Mouse (Mus musculus): Measurements from ENCODE around the gene Scd2. TPM values are rescaled to one million over a fixed set of nuclear protein-coding genes. Genes with fewer than 3 reads are reported as not detected.
"Not testable (repeated sequence)": the region's sequence is repeated elsewhere in the genome, so short reads cannot be mapped to it uniquely, and the experiment has no call there.

Gene Scd2
- polyA plus RNA-seq, 1 experiment from 2014 or later, result 130 TPM

DNA sequence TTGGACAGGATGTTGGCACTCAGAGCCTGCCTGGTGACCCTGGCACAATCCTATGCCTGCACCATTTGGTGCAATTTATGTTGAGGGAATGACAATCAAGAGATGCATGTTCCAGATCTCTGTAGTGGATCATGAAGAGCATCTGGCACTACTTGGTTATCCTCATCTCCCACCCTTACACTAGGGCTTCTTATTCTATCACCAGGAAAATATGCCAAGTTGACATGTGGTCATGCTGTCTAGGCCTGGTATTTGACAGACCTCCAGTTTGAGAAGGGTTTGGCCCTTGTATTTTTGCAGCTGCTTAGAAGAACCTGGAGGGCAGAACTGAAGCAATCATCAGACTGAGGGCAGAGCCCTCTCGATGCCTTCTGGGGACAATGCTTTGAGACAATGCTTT is 18.1 kb upstream of the Scd2 start:
- Histone ChIP-seq H3K4me2 (no peak overlapping the region), H3K4me1 (peaks cover 26% of the 10 kb centered on the region), H3K9me3 (no peaks in the 10 kb centered on the region), H3K27ac (replicated peaks) (no peak overlapping the region), H3K9ac (no peak overlapping the region), H3K36me3 (no peaks in the 10 kb centered on the region), H3K27me3 (replicated peaks) (no peaks in the 10 kb centered on the region), H3K4me3 (no peak overlapping the region)
- ATAC-seq (ENCODE audit: extremely low read depth, insufficient number of reproducible peaks, low FRiP score, low TSS enrichment), result no peak
- WGBS, result 77% methylated on average over 1 of the region's 1 CpGs

DNA sequence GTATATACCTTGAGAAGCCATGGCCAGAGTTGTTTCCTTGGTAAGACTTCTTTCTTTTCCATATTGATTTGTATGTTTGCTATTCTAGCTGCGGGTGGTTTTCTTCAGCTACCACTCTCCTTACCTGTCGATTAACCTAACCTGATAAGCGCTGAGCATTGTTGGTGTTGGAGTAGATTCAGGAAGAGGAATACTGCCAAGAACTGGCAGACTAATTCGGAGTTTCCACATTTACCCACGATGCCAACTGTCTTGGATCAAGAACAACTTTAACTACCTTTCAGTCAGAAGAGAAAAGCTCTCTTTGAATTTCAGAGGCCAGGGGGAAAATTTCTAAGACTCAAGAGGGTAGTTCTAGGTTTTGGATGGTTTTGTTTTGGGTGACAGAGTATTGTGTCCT is 16.6 kb upstream of the Scd2 start:
- H3K27ac ChIP-seq (replicated peaks), result no peak overlapping the region
- no peak for ATAC-seq (ENCODE audit: extremely low read depth, insufficient number of reproducible peaks, low FRiP score, low TSS enrichment)
- 63% methylated on average over 5 of the region's 5 CpGs for WGBS

DNA sequence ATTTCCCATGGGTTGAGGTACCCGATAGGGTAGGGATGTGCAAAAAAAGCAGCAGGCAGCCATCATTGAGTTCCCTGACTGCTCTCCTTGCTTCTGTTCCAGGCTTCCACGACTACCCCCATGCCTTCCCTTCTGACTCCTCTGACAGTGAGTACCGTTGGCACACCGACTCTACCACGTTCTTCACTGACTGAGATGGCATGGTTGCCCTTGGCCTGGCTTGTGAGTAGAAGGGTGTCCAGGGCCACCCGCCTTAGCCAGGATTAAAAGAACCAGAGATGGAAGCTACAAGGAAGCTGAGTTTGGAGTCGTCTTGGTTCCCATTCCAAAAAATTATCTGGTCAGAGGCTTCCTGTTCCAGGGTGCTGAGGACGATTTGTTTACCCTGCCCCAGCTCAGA is 15.5 kb upstream of the Scd2 start:
- Histone ChIP-seq H3K9ac (no peak overlapping the region), H3K36me3 (no peaks in the 10 kb centered on the region), H3K4me2 (no peak overlapping the region), H3K4me1 (peaks cover 51% of the 10 kb centered on the region), H3K9me3 (no peaks in the 10 kb centered on the region), H3K4me3 (no peak overlapping the region), H3K27me3 (replicated peaks) (no peaks in the 10 kb centered on the region), H3K27ac (replicated peaks) (no peak overlapping the region)
- 79% methylated on average over 8 of the region's 8 CpGs for WGBS
- ATAC-seq (ENCODE audit: extremely low read depth, insufficient number of reproducible peaks, low FRiP score, low TSS enrichment), result no peak

More for the DNA sequence above, 16.6 kb upstream of the Scd2 start:
- Histone ChIP-seq H3K9ac (no peak overlapping the region), H3K9me3 (no peaks in the 10 kb centered on the region), H3K4me1 (peaks cover 41% of the 10 kb centered on the region), H3K4me2 (no peak overlapping the region), H3K27me3 (replicated peaks) (no peaks in the 10 kb centered on the region), H3K4me3 (no peak overlapping the region), H3K36me3 (no peaks in the 10 kb centered on the region)

DNA sequence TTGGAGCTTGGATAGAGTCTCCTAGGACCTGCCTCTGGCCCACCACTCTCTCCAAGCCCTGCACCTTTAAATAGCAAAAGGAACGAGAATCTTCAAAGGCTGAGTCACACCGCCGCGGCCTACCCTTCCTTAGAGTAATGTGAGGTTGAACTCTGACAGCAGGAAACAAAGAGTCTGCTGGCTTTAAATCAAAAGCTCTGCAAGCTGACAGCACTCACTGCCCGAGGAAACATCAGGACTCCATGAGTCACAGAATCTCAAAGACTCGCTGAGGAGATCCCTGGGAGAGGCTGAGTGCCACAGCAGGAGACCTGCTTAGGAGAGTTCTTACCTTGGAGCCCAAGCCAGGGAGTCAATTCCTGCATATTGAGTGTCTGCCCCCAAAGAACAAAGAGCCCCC is 12.7 kb upstream of the Scd2 start:
- Histone ChIP-seq H3K4me3 (no peak overlapping the region), H3K4me1 (peaks cover 70% of the 10 kb centered on the region), H3K9me3 (no peaks in the 10 kb centered on the region), H3K36me3 (no peaks in the 10 kb centered on the region), H3K4me2 (peak overlapping the region; percentile 28), H3K9ac (peak overlapping the region; percentile 48), H3K27ac (replicated peaks) (peak overlapping the region; percentile 79), H3K27me3 (replicated peaks) (no peaks in the 10 kb centered on the region)
- ATAC-seq (ENCODE audit: extremely low read depth, insufficient number of reproducible peaks, low FRiP score, low TSS enrichment), result no peak
- WGBS, result 4% methylated on average over 6 of the region's 6 CpGs

DNA sequence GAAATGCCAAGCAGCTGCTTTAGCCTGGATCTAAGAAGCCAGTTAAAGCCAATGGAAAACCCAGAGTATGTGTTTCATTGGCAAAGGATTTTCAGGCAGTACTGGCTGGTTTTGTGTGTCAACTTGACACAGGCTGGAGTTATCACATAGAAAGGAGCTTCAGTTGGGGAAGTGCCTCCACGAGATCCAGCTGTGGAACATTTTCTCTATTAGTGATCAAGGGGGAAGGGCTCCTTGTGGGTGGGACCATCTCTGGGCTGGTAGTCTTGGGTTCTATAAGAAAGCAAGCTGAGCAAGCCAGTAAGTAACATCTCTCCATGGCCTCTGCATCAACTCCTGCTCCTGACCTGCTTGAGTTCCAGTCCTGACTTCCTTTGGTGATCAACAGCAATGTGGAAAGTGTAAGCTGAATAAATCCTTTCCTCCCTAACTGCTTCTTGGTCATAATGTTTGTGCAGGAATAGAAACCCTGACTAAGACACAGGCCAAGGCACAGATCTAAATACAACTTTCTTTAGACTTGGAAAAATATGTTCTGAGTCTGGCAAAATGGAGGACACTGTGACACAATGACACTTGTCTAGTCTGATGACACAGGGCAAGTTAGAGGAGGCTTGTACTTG is 11.5 kb upstream of the Scd2 start:
- H3K27me3 ChIP-seq (replicated peaks); H3K9ac ChIP-seq; H3K36me3 ChIP-seq; H3K9me3 ChIP-seq; H3K4me2 ChIP-seq; ATAC-seq (ENCODE audit: extremely low read depth, insufficient number of reproducible peaks, low FRiP score, low TSS enrichment); H3K4me3 ChIP-seq: not testable (repeated sequence)
- WGBS, result 50% methylated on average over 1 of the region's 1 CpGs
- H3K4me1 ChIP-seq, result peaks cover 70% of the 10 kb centered on the region
- H3K27ac ChIP-seq (replicated peaks), result peak overlapping the region; percentile 79

DNA sequence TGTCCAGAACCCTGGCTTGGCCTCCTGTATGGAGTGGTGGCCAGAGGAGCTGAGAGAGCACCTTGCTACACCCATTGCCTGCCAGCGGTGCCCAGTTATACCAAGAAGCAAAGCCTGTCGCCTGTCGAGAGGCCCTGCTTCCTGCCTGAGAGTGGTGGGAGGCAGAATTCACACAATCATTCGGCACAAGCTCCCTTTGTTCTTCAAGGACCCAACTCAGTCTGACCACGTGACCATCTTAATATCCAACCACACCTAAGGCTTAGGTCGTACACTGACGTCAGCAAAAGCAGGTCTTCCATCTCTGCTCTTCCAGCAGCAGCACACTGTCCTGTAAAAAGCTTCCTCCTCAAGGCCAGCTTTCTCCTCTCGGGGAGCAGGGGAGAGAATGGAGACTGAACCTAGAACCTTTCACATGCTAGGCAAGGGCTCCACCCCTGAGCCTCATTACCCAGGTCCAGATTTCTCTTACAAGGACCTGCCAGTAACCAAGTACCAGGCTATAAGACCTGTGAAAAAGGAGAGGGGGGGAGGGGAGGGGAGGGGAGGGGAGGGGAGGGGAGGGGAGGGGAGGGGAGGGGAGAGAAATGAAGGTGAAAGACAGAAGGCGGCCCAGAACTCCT is 10.8 kb upstream of the Scd2 start:
- H3K4me1 ChIP-seq, result peaks cover 72% of the 10 kb centered on the region
- H3K36me3 ChIP-seq, result no peaks in the 10 kb centered on the region
- H3K4me2 ChIP-seq, result no peak overlapping the region
- no peak overlapping the region for H3K9ac ChIP-seq
- no peaks in the 10 kb centered on the region for H3K27me3 ChIP-seq (replicated peaks)
- no peak for ATAC-seq (ENCODE audit: extremely low read depth, insufficient number of reproducible peaks, low FRiP score, low TSS enrichment)
- no peak overlapping the region for H3K4me3 ChIP-seq
- 32% methylated on average over 9 of the region's 9 CpGs for WGBS
- H3K9me3 ChIP-seq, result no peaks in the 10 kb centered on the region
- peak overlapping the region; percentile 97 for H3K27ac ChIP-seq (replicated peaks)

DNA sequence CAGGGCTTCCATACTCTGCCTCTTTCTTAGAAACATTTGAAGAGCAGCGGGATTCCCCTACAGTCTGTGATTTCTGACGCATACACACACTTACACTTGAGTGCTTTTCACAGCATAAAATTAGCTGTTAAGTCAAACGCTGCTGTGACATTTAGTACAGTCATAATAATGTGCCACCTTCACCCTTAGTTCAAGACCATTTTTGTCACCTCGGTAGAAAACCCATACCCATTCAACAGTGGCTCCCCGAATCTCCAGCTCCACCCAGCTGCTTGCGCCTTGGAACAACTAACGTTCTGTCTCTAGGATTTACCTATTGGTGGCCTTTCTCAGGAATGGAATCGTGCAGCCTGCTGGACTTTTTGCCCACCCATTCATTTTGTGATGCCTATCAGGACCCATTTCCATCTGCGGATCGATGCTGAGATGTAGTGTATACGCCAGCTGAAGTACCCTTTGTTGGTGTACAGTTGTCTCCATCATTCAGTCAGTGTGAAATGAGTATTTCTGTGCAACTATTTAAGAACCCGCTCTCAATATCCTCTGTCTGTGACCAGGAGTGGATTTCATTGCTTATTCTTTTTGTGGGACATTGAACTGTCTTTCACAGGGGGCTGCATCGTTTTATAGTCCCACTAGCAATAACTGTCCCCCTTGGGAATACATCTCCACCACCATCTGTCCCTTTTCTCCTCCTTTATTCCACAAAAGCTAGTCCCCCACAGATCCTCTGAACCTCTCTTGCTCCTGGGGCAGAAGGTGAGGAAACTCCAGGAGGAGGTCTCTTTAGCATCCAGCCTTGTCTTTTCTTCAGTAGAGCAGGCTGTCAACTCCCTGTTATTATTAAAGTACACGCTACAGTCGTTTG is 10.1 kb upstream of the Scd2 start:
- Histone ChIP-seq H3K4me1 (peaks cover 68% of the 10 kb centered on the region), H3K36me3 (no peaks in the 10 kb centered on the region), H3K27me3 (replicated peaks) (no peaks in the 10 kb centered on the region), H3K4me3 (peak overlapping the region; percentile 58), H3K9ac (peak overlapping the region; percentile 77), H3K27ac (replicated peaks) (peak overlapping the region; percentile 97), H3K9me3 (no peaks in the 10 kb centered on the region), H3K4me2 (peak overlapping the region; percentile 83)
- WGBS, result 35% methylated on average over 15 of the region's 15 CpGs
- ATAC-seq (ENCODE audit: extremely low read depth, insufficient number of reproducible peaks, low FRiP score, low TSS enrichment), result no peak

DNA sequence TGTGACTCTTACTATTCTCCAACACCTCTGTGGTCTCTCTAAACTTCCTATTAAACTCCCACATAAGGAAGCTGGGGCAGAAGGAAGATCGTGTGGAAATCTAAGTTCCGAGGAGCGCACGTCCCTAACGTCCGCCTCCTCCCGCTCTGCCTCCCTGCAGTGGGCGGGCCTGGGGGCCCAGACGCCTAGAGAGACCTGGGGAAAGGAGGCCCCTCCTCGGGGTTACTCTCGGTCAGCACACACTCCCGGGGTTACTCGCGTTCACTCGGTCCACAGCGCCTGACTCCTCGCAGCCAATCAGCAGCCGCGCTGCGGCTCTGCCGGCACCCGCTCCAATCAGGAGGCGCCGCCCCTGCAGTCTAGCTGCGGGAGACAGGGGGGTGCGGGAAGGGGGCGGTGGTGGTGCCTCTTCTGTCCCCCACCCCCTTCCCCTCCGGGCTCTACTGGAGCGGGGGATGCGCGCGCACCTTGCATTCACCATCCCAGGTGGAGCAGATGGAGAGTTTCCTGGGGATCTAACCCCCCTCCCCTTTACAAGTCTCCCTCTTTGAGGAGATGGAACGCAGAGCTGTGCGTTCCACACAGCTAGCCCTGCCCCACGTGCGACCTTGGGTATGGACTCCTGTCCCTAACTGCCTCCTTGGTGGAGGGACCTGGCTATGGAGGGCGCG is 9.3 kb upstream of the Scd2 start:
- peak; percentile 98 for ATAC-seq (ENCODE audit: extremely low read depth, insufficient number of reproducible peaks, low FRiP score, low TSS enrichment)
- H3K9me3 ChIP-seq, result no peaks in the 10 kb centered on the region
- no peaks in the 10 kb centered on the region for H3K27me3 ChIP-seq (replicated peaks)

DNA sequence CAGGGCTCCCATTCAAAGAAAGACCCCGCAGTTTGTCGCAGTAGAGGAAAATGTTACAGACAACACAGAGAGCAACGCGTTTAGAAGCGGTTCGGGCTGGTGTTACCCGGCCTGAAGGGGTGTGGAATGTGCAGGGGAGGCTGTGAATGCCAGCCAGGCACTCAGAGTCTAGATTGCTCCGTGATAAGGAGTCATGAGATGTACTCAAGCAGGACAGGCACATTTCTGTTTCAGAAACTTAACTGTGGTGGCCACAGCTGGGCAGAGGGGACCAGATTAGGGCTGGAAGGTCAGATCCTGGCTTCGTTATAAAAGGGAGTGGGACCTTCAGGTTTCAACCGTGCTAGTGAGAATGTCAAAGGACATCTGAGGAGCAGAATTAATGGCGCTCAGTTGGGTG is 8.8 kb upstream of the Scd2 start:
- Histone ChIP-seq H3K9ac (peak overlapping the region; percentile 83), H3K4me1 (peaks cover 69% of the 10 kb centered on the region), H3K36me3 (no peaks in the 10 kb centered on the region), H3K27me3 (replicated peaks) (no peaks in the 10 kb centered on the region), H3K4me3 (peak overlapping the region; percentile 58), H3K9me3 (no peaks in the 10 kb centered on the region), H3K27ac (replicated peaks) (peak overlapping the region; percentile 97), H3K4me2 (peak overlapping the region; percentile 83)
- 0 out of 2 replicates have a peak, but pooled peaks have one; percentile 0 for ATAC-seq (ENCODE audit: extremely low read depth, insufficient number of reproducible peaks, low FRiP score, low TSS enrichment)
- WGBS, result 4% methylated on average over 11 of the region's 11 CpGs

More for the DNA sequence above, 9.3 kb upstream of the Scd2 start:
- Histone ChIP-seq H3K4me1 (peaks cover 66% of the 10 kb centered on the region), H3K36me3 (no peaks in the 10 kb centered on the region), H3K27ac (replicated peaks) (peak overlapping the region; percentile 97), H3K4me2 (peak overlapping the region; percentile 83), H3K9ac (peak overlapping the region; percentile 83), H3K4me3 (peak overlapping the region; percentile 58)
- WGBS, result under 1% methylated on average over 38 of the region's 38 CpGs

DNA sequence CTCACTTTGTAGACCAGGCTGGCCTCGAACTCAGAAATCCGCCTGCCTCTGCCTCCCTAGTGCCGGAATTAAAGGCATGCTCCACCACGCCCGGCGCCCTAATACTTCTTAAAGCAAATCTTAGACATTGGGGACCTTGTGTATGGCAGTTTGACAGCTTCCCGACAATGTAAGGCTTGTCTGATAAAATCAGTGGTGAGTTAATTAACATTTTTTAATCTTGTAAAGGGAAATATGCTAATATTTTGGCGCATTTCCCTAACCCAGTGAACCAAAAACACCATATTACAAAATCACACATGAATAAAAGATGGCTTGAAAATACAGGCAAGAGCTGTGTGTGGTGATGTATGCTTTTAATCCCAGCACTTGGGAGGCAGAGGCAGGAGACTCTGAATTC is 7.9 kb upstream of the Scd2 start:
- Histone ChIP-seq H3K4me2 (no peak overlapping the region), H3K4me3 (no peak overlapping the region), H3K27ac (replicated peaks) (no peak overlapping the region), H3K27me3 (replicated peaks) (no peaks in the 10 kb centered on the region), H3K4me1 (peaks cover 68% of the 10 kb centered on the region), H3K9me3 (no peaks in the 10 kb centered on the region), H3K9ac (no peak overlapping the region), H3K36me3 (no peaks in the 10 kb centered on the region)
- WGBS, result 91% methylated on average over 8 of the region's 8 CpGs
- no peak for ATAC-seq (ENCODE audit: extremely low read depth, insufficient number of reproducible peaks, low FRiP score, low TSS enrichment)

DNA sequence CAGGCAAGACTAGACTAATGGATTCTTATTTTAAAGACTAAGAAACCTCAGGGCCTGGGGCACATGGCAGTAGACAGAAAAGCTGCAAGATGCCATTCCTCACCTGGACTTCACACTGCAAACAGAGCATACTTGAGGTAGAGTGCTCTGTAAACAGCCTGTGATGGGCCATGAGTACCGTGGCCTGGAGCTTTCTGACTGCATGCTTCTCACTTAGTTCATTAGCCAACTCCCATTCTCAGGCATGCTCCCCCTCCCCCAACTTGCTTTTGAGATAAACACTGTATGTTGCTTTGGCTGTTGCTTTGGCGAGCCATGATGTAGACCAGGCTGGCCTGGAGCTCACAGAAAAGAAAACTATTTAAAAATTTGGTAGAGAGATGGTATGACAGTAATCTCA is 7.4 kb upstream of the Scd2 start:
- no peak overlapping the region for H3K4me3 ChIP-seq
- 26% methylated on average over 2 of the region's 2 CpGs for WGBS
- H3K36me3 ChIP-seq, result no peaks in the 10 kb centered on the region
- ATAC-seq (ENCODE audit: extremely low read depth, insufficient number of reproducible peaks, low FRiP score, low TSS enrichment), result no peak
- H3K4me2 ChIP-seq, result no peak overlapping the region
- no peak overlapping the region for H3K9ac ChIP-seq
- H3K4me1 ChIP-seq, result peaks cover 63% of the 10 kb centered on the region
- H3K9me3 ChIP-seq, result no peaks in the 10 kb centered on the region
- no peak overlapping the region for H3K27ac ChIP-seq (replicated peaks)
- H3K27me3 ChIP-seq (replicated peaks), result no peaks in the 10 kb centered on the region
